Mouse (Mus musculus) cerebral cortex, adult 2 months (tissue): Measurements from ENCODE around the gene Lrfn1.

Experiments
- WGBS: fragments of 180-500 bp; shearing (Covaris S2); methylation state at CpG from one replicate; pipeline ENCODE4 v1.1.7; 2018; 5-methylcytosine and 5-hydroxymethylcytosine counted together

The Lrfn1 gene

GRCm38 (mm10) chr7:28451531-28452360 is at the start of gene Lrfn1:
Gene Lrfn1, plus strand, starts transcription at chr7:28451980.
- under 1% methylated on average over 50 of the region's 97 CpGs for WGBS

GRCm38 (mm10) chr7:28410841-28411475 is 40.8 kb upstream of the Lrfn1 start:
- WGBS = 69% methylated on average over 3 of the region's 3 CpGs

- 89% methylated on average over 4 of the region's 4 CpGs for WGBS
Observed at GRCm38 (mm10) chr7:28412826-28413225, 39.0 kb upstream of the Lrfn1 start.

- 51% methylated on average over 8 of the region's 8 CpGs for WGBS
Observed at GRCm38 (mm10) chr7:28418096-28418670, 33.6 kb upstream of the Lrfn1 start.

GRCm38 (mm10) chr7:28419416-28419815 is 32.4 kb upstream of the Lrfn1 start:
- 86% methylated on average over 2 of the region's 2 CpGs for WGBS

GRCm38 (mm10) chr7:28423018-28423417 is 28.8 kb upstream of the Lrfn1 start:
- WGBS = 70% methylated on average over 1 of the region's 1 CpGs

GRCm38 (mm10) chr7:28430512-28430911 is 21.3 kb upstream of the Lrfn1 start:
- 31% methylated on average over 1 of the region's 1 CpGs for WGBS

GRCm38 (mm10) chr7:28432252-28432651 is 19.5 kb upstream of the Lrfn1 start:
- 91% methylated on average over 2 of the region's 2 CpGs for WGBS

GRCm38 (mm10) chr7:28435660-28436259 is 16.0 kb upstream of the Lrfn1 start:
- 0% methylated on average over 43 of the region's 70 CpGs for WGBS

GRCm38 (mm10) chr7:28436271-28436904 is 15.4 kb upstream of the Lrfn1 start:
- WGBS = under 1% methylated on average over 61 of the region's 64 CpGs

GRCm38 (mm10) chr7:28436932-28437570 is 14.7 kb upstream of the Lrfn1 start, which contains the start of gene Gmfg:
Gene Gmfg, plus strand, starts transcription at chr7:28437447.
- 3% methylated on average over 16 of the region's 16 CpGs for whole genome bisulfite sequencing

GRCm38 (mm10) chr7:28438771-28439170 is 13.0 kb upstream of the Lrfn1 start:
- 94% methylated on average over 2 of the region's 2 CpGs for WGBS

GRCm38 (mm10) chr7:28440739-28441138 is 11.0 kb upstream of the Lrfn1 start:
- 57% methylated on average over 2 of the region's 2 CpGs for WGBS

GRCm38 (mm10) chr7:28441776-28442485 is 9.8 kb upstream of the Lrfn1 start:
- WGBS = 95% methylated on average over 14 of the region's 14 CpGs

- 46% methylated on average over 4 of the region's 4 CpGs for WGBS
Observed at GRCm38 (mm10) chr7:28442688-28443087, 9.1 kb upstream of the Lrfn1 start.

GRCm38 (mm10) chr7:28444344-28444974 is 7.3 kb upstream of the Lrfn1 start:
- 87% methylated on average over 13 of the region's 13 CpGs for WGBS

- WGBS = 10% methylated on average over 12 of the region's 12 CpGs
Observed at GRCm38 (mm10) chr7:28446446-28446845, 5.3 kb upstream of the Lrfn1 start.

- 51% methylated on average over 12 of the region's 12 CpGs for WGBS
Observed at GRCm38 (mm10) chr7:28447101-28447830, 4.5 kb upstream of the Lrfn1 start.
